Mouse (Mus musculus): ENCODE measurements at regions not wholly inside any gene's neighbourhood (a gene's known extent, or its start where the extent isn't known, plus 50 kb on each side); places are given as distances from the start of the nearest gene placed in this dataset.

GRCm38 (mm10) chr8:89871966-89872365 is 476.2 kb downstream of the Tox3 start:
- TF ChIP-seq EP300 (IDR thresholded peaks at IDR 0.05; ENCODE audit: low read depth) (no peak), CTCF (IDR thresholded peaks at IDR 0.05; ENCODE audit: low read depth) (no peak)

All from heart, postnatal 0 days (tissue).